Mouse (Mus musculus) kidney, postnatal 25 days (tissue): ENCODE results near the gene Rab36.
"Not testable (repeated sequence)": the region's sequence is repeated elsewhere in the genome, so short reads cannot be mapped to it uniquely, and the experiment has no call there.

Experiments
- DNase-seq, 2 experiments: peaks; one replicate each; pipeline ENCODE4 v3.0.0; 2021; ENCODE audit warnings: mixed read lengths in 2 of 2

Rab36 gene

GRCm38 (mm10) chr10:75036883-75037379, at the start of gene Rab36:
Gene Rab36 (plus strand): TSS chr10:75037058.
- peak; percentile 97 for DNase-seq

GRCm38 (mm10) chr10:74987698-74988470, 49.0 kb upstream of the Rab36 start:
- DNase-seq: no peak

GRCm38 (mm10) chr10:74989814-74990213, 47.0 kb upstream of the Rab36 start:
- no peak for DNase-seq

GRCm38 (mm10) chr10:74990584-74991322, 46.1 kb upstream of the Rab36 start:
- no peak for DNase-seq

- DNase-seq: no peak
Observed at GRCm38 (mm10) chr10:74994863-74995262, 42.0 kb upstream of the Rab36 start.

- DNase-seq: no peak
Observed at GRCm38 (mm10) chr10:74995377-74995776, 41.5 kb upstream of the Rab36 start.

GRCm38 (mm10) chr10:75001391-75001790, 35.5 kb upstream of the Rab36 start:
- no peak for DNase-seq

GRCm38 (mm10) chr10:75004067-75004466, 32.8 kb upstream of the Rab36 start:
- no peak for DNase-seq

- no peak for DNase-seq
Observed at GRCm38 (mm10) chr10:75006889-75007662, 29.8 kb upstream of the Rab36 start.

- no peak for DNase-seq
Observed at GRCm38 (mm10) chr10:75010704-75011103, 26.2 kb upstream of the Rab36 start.

GRCm38 (mm10) chr10:75015465-75015864, 21.4 kb upstream of the Rab36 start:
- DNase-seq: no peak

- no peak for DNase-seq
Observed at GRCm38 (mm10) chr10:75016481-75016880, 20.4 kb upstream of the Rab36 start.

- no peak for DNase-seq
Observed at GRCm38 (mm10) chr10:75020271-75020670, 16.6 kb upstream of the Rab36 start.

- DNase-seq: peak; percentile 65 to 85
Observed at GRCm38 (mm10) chr10:75021138-75021537, 15.7 kb upstream of the Rab36 start.

- DNase-seq: no peak
Observed at GRCm38 (mm10) chr10:75026491-75026890, 10.4 kb upstream of the Rab36 start.

GRCm38 (mm10) chr10:75028743-75029142, 8.1 kb upstream of the Rab36 start:
- no peak for DNase-seq

GRCm38 (mm10) chr10:75029677-75030076, 7.2 kb upstream of the Rab36 start:
- no peak for DNase-seq

- no peak for DNase-seq
Observed at GRCm38 (mm10) chr10:75030234-75030633, 6.6 kb upstream of the Rab36 start.

- DNase-seq: no peak
Observed at GRCm38 (mm10) chr10:75031345-75032114, 5.3 kb upstream of the Rab36 start.

GRCm38 (mm10) chr10:75032395-75032794, 4.5 kb upstream of the Rab36 start, which contains the start of gene Rsph14:
Gene Rsph14 (minus strand): TSS chr10:75032586.
- peak; percentile 93 to 94 for DNase-seq

GRCm38 (mm10) chr10:75042060-75042459, 5.2 kb downstream of the Rab36 start:
- DNase-seq: not testable (repeated sequence)

GRCm38 (mm10) chr10:75044459-75044858, 7.6 kb downstream of the Rab36 start:
- DNase-seq: no peak
